Mouse (Mus musculus) lung, adult 2 months (tissue): ENCODE data around the gene Ppp3ca. TPM values are rescaled to one million over a fixed set of nuclear protein-coding genes. Genes with fewer than 3 reads are reported as not detected.

ENCODE experiments used
- DNase-seq: peaks from one replicate; pipeline ENCODE4 v3.0.0; 2022
- H3K4me1 ChIP-seq: fragments of 200-500 bp; 2 replicates; pipeline ENCODE4 v1.6.1; 2011; ENCODE audit warnings: low read length; ENCODE audit not compliant: control insufficient read depth, insufficient read depth
- H3K4me3 ChIP-seq: fragments of 200-500 bp; replicated peaks from 2 replicates; pipeline ENCODE3; 2011; ENCODE audit warnings: low read depth, mild to moderate bottlenecking, control low read depth, low read length; ENCODE audit errors: extremely low read depth
- CTCF ChIP-seq: fragments of 200-500 bp; IDR thresholded peaks from 2 replicates; pipeline ENCODE4 v1.5.1; 2011; ENCODE audit warnings: mild to moderate bottlenecking, low read length, control low read depth; ENCODE audit not compliant: insufficient read depth
- POLR2A ChIP-seq: fragments of 200-500 bp; IDR thresholded peaks from 2 replicates; pipeline ENCODE4 v1.6.1; 2011; ENCODE audit warnings: low read depth, mild to moderate bottlenecking, control low read depth, low read length, borderline replicate concordance; ENCODE audit errors: extremely low read depth
- WGBS: fragments of 180-500 bp; shearing (Covaris S2); methylation state at CpG from one replicate; pipeline ENCODE4 v1.1.7; 2018; 5-methylcytosine and 5-hydroxymethylcytosine counted together
- polyA plus RNA-seq: library from polyadenylated mRNA; depleted of rRNA; stranded (reverse); fragments of >200 nt; gene quantifications from 2 replicates; pipeline ENCODE4 v1.2.3, GENCODE M21; 2012; rRNA removed

The Ppp3ca gene
- 37.2 and 78.6 TPM in 2 replicates for polyA plus RNA-seq

DNA sequence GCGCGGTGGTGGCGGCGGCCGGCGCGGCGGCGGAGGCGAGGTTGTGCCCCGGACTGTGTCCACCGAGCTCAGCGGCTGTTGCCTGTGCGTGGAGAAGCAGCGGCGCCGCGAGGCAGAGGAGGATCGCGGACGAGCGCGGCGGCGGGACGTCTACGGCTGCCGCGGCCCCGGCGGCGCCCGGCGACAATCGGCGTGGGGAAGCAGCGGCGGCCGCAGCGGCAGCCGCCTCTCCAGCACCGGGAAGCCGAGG lies at the start of gene Ppp3ca:
Gene Ppp3ca, plus strand, starts transcription at position 15 of the 250 bp plus-strand sequence.
- DNase-seq = no peak
- WGBS = 1% methylated on average over 43 of the region's 43 CpGs
- peak within 1 kb of the TSS; percentile 91 for H3K4me3 ChIP-seq
- no peak; the same call in 1 of the 2 replicates for TF ChIP-seq POLR2A
- no peak for TF ChIP-seq CTCF
- H3K4me1 ChIP-seq = peaks cover 6% of the 10 kb centered on the region

DNA sequence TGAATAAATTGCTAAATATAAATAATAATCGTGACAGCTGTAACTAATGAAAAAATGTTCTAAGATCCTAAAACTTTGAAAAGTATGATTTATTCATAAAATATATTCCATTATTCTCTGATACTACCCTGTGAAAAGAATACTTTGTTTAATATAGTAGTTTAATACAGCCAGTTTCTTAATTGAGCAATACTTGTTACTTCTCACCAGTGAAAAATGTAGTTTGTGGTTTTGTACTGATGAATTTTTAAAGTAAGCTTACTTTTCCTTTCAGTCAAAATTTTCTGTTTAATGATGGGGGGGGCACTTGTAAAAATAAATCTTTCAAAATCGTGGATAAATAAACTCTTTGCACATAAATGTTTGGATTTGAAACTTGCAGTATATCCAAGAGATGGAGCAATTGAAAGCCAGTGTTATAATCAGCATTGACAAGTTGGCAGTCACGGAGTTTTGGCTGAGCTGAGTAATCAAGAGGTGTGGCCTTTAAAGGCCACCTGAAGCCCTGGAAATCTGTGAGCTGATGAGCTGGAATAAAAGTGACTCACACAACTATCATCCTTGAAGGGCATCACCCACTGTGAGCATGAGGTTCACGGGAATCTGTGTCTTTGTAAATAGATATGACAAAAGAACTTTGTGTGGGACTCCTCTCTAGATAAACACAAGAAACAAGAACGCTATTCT lies 29.2 kb upstream of the Ppp3ca start:
- no peak for DNase-seq
- no peaks in the 10 kb centered on the region for H3K4me1 ChIP-seq
- H3K4me3 ChIP-seq = no peak overlapping the region
- 54% methylated on average over 5 of the region's 5 CpGs for WGBS
- TF ChIP-seq POLR2A = no peak
- TF ChIP-seq CTCF = no peak

DNA sequence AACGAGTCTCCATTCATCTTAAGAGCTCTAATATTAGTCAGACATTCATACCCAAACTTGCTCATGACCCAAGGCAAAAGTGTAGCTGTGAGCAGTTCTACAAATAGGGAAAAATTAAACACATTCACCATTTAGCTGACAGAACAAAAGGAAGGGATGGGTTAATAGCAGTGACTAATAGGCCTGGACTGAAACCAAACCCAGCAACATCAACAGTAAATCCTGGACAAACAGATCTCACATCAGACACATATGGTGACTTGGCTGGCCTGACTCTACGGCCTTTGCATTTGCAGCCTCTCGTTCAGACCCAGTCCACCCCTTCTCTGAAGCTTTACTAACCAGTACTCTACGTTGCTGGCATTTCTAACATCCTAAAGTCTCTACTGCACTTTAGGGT lies 19.0 kb upstream of the Ppp3ca start:
- TF ChIP-seq POLR2A (no peak), CTCF (no peak)
- WGBS = 69% methylated on average over 4 of the region's 4 CpGs
- Histone ChIP-seq H3K4me1 (no peaks in the 10 kb centered on the region), H3K4me3 (no peak overlapping the region)
- no peak for DNase-seq

DNA sequence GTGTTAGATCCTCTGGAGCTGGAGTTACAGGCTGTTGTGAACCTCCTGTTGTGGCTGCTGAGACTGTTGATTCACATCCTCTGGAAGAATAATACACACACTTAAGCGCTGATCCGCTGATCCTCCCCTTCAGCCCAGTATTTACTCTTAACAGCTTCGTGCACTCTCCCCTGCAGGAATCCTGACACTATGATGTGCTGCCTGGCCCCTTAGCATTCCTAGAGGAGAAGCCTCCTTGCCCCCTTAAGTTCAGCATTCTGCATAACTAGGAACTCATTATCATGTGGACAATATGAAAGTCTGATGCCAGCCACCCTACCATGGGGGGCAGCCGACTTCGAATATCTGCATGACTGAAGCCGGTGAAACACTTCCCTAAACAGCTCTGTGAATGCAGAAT lies 18.4 kb upstream of the Ppp3ca start:
- TF ChIP-seq POLR2A (no peak), CTCF (no peak)
- Histone ChIP-seq H3K4me1 (no peaks in the 10 kb centered on the region), H3K4me3 (no peak overlapping the region)
- no peak for DNase-seq
- 56% methylated on average over 6 of the region's 6 CpGs for WGBS

DNA sequence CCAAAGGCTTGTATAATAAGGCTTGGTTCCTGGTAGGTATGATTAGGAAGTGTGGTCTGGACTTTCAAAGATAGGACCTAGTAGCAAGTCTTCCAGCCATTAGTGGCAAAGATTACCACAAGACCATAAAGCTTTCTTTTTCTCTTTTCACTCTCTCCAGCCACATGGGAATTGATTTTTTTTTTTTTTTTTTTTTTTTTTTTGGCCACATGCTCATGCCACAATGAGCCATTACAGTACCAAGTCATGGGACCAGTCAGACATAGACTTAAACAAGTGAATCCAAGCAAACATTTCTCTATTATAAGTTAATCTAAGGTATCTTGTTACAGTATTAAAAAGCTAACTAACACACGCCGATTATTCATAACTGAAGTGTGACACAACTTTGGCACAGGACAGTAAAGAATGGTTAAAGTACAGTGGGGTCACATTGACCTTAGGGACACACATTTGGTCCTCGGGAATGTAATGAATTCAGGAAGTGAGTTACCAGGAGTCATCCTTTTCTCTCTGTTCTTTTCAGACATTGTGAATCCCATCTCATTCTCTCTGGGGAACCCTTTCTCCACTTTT lies 13.4 kb upstream of the Ppp3ca start:
- Histone ChIP-seq H3K4me3 (no peak overlapping the region), H3K4me1 (0 out of 2 replicates have a peak, but pooled peaks cover 2% of the 10 kb centered on the region)
- 73% methylated on average over 3 of the region's 3 CpGs for WGBS
- TF ChIP-seq CTCF (no peak), POLR2A (no peak)
- no peak for DNase-seq

DNA sequence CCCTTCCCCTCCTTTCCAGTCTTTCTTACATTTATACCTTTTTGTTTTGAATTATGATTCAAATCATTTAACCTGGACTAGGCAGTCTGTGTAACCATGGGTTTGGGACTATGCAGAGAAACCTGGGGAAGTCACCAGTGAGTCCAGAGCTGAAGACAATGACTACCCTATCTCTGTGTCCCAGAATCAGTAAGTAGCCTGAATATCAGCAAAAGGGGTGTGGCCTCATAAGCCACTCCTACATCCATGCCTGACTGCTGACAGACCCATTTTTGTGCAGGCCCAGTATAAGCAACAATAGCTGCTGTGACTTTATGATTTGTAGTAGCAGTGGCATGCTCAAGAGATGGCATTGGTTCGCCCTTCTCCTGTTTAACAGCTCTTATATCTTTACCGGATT lies 11.2 kb upstream of the Ppp3ca start:
- Histone ChIP-seq H3K4me1 (0 out of 2 replicates have a peak, but pooled peaks cover 2% of the 10 kb centered on the region), H3K4me3 (no peak overlapping the region)
- no peak for DNase-seq
- 80% methylated on average over 2 of the region's 2 CpGs for WGBS
- TF ChIP-seq CTCF = no peak
- TF ChIP-seq POLR2A = no peak

DNA sequence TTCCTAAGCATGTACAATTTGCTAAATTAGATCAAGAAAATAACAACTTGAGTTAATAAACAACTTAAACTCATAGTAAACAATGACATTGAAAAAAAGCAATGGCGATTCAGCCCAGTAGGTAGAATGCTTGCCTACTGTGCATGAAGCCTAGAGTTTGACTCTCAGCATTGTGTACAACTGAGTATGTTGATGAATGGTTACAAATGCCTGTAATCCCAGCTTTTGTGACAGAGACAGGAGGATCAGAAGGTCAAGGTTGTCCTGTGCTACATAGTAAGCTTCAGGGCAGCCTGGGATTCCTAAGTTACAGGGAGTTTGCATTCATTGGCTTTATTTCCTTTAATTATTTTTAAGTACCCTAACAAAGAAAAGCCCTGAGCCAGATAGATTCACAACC lies 4.8 kb upstream of the Ppp3ca start:
- no peak for DNase-seq
- no peaks in the 10 kb centered on the region for H3K4me1 ChIP-seq
- 88% methylated on average over 1 of the region's 1 CpGs for WGBS
- no peak overlapping the region for H3K4me3 ChIP-seq
- TF ChIP-seq CTCF = no peak
- TF ChIP-seq POLR2A = no peak

DNA sequence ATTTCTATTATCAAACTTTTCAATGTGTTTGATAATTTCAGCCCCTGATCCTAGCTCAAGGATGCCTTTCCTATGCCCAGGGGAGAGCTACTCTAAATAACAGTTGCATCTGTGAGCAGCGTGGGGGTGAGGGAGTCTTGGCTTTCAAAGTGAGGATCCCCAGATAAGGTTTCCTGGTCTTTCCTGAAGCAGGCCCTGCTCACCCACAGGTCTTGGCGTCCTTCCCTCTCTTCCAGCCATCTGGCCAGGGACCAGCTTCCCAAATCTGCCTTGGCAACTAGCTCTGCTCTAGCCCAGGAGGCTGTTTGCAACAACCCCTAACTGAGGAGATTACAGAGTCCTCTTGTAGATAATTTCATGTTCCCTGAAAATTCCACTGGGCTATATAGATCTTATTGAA lies 1.9 kb upstream of the Ppp3ca start:
- no peak for TF ChIP-seq CTCF
- TF ChIP-seq POLR2A = no peak
- H3K4me3 ChIP-seq = no peak overlapping the region
- 25% methylated on average over 2 of the region's 2 CpGs for WGBS
- peaks cover 2% of the 10 kb centered on the region; the same call in 1 of the 2 replicates for H3K4me1 ChIP-seq
- DNase-seq = peak; percentile 40

DNA sequence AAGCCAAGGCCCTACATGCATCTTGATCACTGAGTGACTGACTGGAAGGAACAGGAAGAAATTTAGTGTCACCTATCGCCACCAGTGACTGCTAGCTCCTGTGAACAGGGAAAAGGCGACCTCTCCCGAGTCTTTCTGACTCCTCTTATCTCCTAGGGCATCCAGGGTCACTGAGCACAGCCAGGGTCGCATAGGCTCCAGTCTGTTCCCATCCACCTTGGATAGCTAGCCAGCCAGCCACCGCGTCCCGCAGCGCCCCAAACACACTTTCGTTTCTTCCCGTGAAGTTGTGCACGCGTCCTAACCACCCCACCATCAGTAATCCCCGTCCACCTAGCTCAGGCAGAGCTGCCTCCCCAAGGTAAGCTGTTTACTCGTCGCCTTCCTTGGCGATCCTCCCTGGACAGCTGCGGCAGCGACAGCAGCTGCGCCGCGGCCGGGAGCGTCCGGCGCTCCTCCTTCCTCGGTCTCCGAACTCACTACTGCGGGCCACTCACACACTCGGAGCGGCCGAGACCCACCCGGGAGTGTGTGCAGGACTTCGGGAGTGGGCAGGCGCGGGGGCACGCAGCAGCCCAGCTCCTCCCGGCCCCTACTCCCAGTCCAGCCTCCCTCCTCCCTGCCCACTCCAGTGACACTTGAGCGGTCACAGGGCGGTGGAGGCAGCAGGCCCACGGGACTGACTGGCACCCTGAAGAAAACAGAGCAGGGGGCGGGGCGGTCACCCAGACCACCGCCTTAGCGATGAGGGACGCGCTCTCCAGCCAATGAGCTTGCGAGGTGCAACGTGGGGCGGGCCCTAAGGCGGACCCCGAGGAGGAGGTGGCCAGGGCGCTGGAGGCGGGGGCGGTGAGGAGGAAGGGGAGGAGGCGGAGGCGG lies 454 bp upstream of the Ppp3ca start:
- under 1% methylated on average over 53 of the region's 56 CpGs for WGBS

More for the DNA sequence above, 454 bp upstream of the Ppp3ca start:
- H3K4me1 ChIP-seq = peaks cover 6% of the 10 kb centered on the region
- DNase-seq = peak; percentile 100
- H3K4me3 ChIP-seq = peak overlapping the region; percentile 91
- TF ChIP-seq CTCF (no peak), POLR2A (peak; percentile 96)
